Mouse (Mus musculus): ENCODE measurements at regions not wholly inside any gene's neighbourhood (a gene's known extent, or its start where the extent isn't known, plus 50 kb on each side); places are given as distances from the start of the nearest gene placed in this dataset.

DNA sequence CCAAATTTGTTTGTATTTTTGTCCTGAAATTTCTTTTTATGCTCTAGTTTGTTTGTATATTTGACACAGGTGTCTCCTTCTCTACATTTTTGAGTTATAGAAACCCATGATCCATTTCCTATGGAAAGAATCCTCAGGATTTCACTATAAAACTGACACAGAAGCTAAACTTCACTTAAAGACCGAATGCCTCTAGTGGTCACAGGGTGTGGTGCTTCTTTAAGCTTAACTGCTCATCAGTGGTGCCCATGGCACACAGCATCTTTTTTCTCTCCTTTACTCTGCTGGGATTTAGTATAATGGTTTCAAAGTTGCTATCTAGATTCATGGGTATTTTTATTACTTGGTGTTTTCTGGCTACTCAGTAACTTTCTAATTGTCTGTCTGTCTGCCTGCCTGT, 79.9 kb upstream of the Hdac4 start:
- no peak for TF ChIP-seq CTCF (IDR thresholded peaks at IDR 0.05; ENCODE audit: control insufficient read depth, insufficient read depth, insufficient replicate concordance, low read depth, low read length)
- no peak for TF ChIP-seq POLR2A (IDR thresholded peaks at IDR 0.05; ENCODE audit: control insufficient read depth, low read depth, low read length)
